Mouse (Mus musculus) ES-Bruce4 (cell line): ENCODE results near the gene Pgap3.

ENCODE experiments used
- CTCF ChIP-seq: IDR thresholded peaks from one replicate; pipeline ENCODE4 v1.8.1; 2011; ENCODE audit warnings: low read depth, low read length
- POLR2A ChIP-seq: IDR thresholded peaks from one replicate; pipeline ENCODE4 v1.8.1; 2011; ENCODE audit warnings: low read length; ENCODE audit not compliant: insufficient read depth

- no peak for TF ChIP-seq POLR2A
- no peak for TF ChIP-seq CTCF
Measured at GRCm38 (mm10) chr11:98384216-98384615, 16.1 kb downstream of the Pgap3 start.
